Mouse (Mus musculus): ENCODE results near the gene Dpf2.
A peak's percentile ranks its signal among the peaks of the same experiment; 100 is the strongest.

The Dpf2 gene

GRCm38 (mm10) chr19:5871683-5872082, 41.1 kb downstream of the Dpf2 start:
- DNase-seq (ENCODE audit: inconsistent age in 2 of 2, low spot score in 1 of 2), result peak in 1 of 2 experiments; percentile 37

GRCm38 (mm10) chr19:5871273-5871672, 41.5 kb downstream of the Dpf2 start:
- peak; percentile 27 to 38 for DNase-seq (ENCODE audit: inconsistent age in 2 of 2, low spot score in 1 of 2)

GRCm38 (mm10) chr19:5868096-5868495, 44.7 kb downstream of the Dpf2 start:
- peak; percentile 66 to 86 for DNase-seq (ENCODE audit: inconsistent age in 2 of 2, low spot score in 1 of 2)

- DNase-seq (ENCODE audit: inconsistent age in 2 of 2, low spot score in 1 of 2), result peak in 1 of 2 experiments; percentile 26
These were observed 48.0 kb downstream of the Dpf2 start for GRCm38 (mm10) chr19:5864710-5865398.

- peak; percentile 58 to 80 for DNase-seq (ENCODE audit: inconsistent age in 2 of 2, low spot score in 1 of 2)
These were observed 49.0 kb downstream of the Dpf2 start for GRCm38 (mm10) chr19:5863776-5864175.

- peak in 1 of 2 experiments; percentile 31 for DNase-seq (ENCODE audit: inconsistent age in 2 of 2, low spot score in 1 of 2)
These were observed 50.3 kb downstream of the Dpf2 start for GRCm38 (mm10) chr19:5862335-5863085.

- DNase-seq (ENCODE audit: inconsistent age in 2 of 2, low spot score in 1 of 2), result peak in 1 of 2 experiments; percentile 17
These were observed 56.2 kb downstream of the Dpf2 start for GRCm38 (mm10) chr19:5856604-5857003.

- DNase-seq (ENCODE audit: inconsistent age in 2 of 2, low spot score in 1 of 2), result no peak
These were observed 60.6 kb downstream of the Dpf2 start for GRCm38 (mm10) chr19:5852035-5852722.

GRCm38 (mm10) chr19:5851481-5851971, 61.3 kb downstream of the Dpf2 start:
- peak; percentile 71 to 82 for DNase-seq (ENCODE audit: inconsistent age in 2 of 2, low spot score in 1 of 2)

GRCm38 (mm10) chr19:5850860-5851259, 62.0 kb downstream of the Dpf2 start:
- DNase-seq (ENCODE audit: inconsistent age in 2 of 2, low spot score in 1 of 2), result peak in 1 of 2 experiments; percentile 53

GRCm38 (mm10) chr19:5849843-5850527, 62.8 kb downstream of the Dpf2 start:
- DNase-seq (ENCODE audit: inconsistent age in 2 of 2, low spot score in 1 of 2), result peak; percentile 96 to 98

GRCm38 (mm10) chr19:5848826-5849672, 63.8 kb downstream of the Dpf2 start:
- DNase-seq (ENCODE audit: inconsistent age in 2 of 2, low spot score in 1 of 2), result peak; percentile 87 to 91

- DNase-seq (ENCODE audit: inconsistent age in 2 of 2, low spot score in 1 of 2), result peak; percentile 90 to 95
These were observed 64.6 kb downstream of the Dpf2 start for GRCm38 (mm10) chr19:5848032-5848825.

- DNase-seq (ENCODE audit: inconsistent age in 2 of 2, low spot score in 1 of 2), result peak; percentile 55 to 79
These were observed 65.5 kb downstream of the Dpf2 start for GRCm38 (mm10) chr19:5847306-5847796.

- peak; percentile 87 to 95 for DNase-seq (ENCODE audit: inconsistent age in 2 of 2, low spot score in 1 of 2)
These were observed 66.1 kb downstream of the Dpf2 start for GRCm38 (mm10) chr19:5846557-5847305.
